Mouse (Mus musculus): Measurements from ENCODE around the gene Larp4. TPM values are rescaled to one million over a fixed set of nuclear protein-coding genes. Genes with fewer than 3 reads are reported as not detected.

The Larp4 gene
- total RNA-seq, 2 experiments from 2014 or later, result 47.3 to 51.7 TPM

DNA sequence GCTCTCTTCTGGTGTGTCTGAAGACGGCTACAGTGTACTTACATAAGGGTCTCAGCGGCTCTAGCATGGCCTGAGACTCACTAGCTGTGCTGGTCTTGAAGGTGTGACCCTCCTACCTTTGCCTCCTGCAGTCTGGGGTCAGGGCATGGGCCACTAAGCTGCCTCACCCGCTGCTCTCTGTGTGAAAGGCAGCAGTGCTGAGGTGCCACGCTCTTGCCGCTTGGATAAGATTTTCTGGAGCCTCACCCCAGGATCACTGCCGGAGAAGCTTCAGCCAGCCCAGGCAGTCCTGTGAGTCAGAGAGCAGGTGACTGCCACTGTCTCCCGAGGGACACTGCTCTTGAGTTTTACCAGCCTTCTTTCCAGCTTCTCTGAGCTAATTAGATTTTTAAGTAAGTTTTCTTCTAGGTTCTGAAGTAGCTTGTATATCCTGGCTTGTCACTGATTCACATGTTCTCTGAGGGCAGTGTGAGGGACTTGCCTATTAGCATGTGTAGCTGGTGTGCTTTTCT, 86.6 kb downstream of the Larp4 start:
- DNase-seq, result no peak
- intact Hi-C loops (cut with DNase I), result no loop called here

DNA sequence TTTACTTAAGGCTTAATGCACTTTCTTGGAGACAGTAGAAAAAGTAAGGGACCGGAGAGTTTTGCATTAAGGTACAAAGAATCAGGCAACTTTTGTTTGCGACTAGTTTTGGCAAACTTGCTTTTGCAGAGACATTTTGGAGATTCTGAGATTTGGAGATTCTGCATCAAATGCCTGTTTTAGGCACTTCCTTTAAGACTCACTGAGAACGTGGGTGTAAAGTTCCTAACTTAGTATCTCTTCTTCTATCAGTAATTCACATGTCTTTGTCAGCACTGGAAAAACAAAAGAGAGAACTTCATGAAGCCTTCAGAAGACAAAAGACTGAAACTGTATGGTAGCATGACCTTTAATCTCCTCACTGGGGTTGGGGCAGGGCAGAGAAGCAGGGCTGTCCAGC, 87.8 kb downstream of the Larp4 start:
- intact Hi-C loops (cut with DNase I), result no loop called here
- no peak for DNase-seq

DNA sequence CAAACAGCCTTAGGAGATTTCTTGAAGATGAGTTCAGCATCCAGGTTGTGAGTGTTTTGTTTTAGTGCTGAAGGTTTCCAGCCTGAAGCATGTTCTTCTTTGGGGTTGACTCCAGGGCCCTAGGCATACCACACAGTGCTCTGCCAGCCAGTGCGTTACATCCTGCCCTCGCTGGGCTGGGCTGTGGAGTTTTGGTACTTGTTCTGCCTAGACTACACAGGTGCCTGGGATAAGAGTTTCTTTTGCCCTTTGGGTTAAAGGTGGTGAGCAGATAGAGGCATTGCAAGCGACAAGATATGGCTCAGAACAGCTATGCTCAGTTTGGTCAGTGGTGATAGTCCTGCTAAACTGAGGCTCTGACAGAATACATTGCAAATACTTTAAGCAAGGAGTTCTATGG, 88.3 kb downstream of the Larp4 start:
- intact Hi-C loops (cut with DNase I), result no loop called here
- no peak for DNase-seq

DNA sequence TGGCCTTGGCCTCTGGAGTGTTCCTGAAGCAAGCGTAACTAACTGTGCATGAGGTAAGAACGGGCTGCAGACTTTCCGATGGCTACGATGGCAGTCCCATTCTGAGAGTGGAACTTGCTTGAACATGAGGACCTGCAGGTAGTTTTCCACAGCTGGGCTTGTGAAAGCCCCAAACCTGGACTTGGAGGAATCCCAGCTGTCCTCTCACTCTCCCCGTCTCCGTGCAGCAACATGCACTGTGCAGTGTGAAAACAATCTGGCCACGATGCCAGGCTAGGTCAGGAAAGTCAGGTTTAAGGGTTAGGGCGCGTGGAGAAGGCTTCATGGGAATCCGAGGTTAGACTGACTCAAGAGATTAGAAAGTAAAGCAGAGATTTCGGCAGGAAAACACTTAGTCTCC, 89.0 kb downstream of the Larp4 start:
- intact Hi-C loops (cut with DNase I), result no loop called here
- no peak for DNase-seq

DNA sequence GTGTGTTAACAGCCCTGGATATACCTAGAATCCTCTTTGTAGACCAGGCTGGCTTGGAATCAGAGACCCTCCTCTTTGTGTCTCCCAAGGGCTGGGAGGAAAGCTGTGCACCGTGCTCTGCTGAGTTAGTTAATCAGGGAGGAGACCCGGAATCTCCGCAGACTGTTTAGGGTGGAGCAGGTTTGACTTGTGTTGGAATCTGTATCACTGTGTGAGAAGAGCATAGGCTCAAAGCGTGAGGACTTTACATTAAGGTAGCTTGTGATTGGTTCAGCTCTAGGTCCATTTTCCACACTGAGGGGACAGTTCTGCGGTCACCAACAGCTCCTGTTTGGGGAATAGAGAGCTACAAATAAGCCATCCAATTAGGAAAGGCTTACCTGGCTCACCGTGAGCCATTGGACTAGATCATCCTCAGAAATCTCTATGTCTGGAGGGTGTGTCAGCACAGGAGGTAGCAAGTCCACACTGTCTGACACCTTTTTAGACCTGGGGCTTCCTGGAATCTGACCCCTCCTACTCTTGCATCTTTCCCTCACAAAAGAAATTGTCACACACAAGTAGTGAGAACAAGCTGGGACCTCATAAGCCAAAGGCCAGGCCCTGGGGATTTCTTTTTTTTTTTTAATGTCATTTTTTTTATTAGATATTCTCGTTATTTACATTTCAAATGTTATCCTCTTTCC, 89.9 kb downstream of the Larp4 start:
- intact Hi-C loops (cut with DNase I), result no loop called here
- no peak for DNase-seq

DNA sequence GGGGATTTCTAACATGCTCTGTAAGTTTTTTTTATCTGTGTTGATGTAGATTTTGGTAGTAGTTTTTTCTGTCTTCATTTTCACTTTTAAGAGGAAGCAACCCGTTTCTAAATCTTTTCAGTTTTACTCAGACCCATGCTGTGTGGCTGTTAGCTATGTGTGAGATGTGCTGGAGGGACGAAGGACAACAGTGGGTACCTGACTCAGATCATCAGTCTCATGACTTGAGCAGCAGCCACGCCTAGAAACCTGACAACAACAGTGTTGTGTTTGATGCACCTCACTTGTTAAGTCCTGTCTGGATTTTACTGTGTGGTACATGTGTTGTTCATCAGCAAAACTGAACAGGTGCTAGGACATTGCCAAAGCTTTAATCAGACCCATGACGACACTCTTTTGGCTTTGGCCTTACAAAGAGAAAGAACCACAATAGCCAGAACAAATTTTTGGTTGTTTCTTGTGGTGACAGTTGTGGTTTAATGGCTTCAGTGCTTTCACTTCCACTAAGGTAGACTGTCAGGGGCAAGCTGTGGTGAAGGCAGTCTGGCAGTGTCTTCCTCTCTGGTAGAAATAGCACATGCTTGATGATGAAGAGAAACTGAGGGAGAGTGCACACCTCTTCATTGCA, 90.8 kb downstream of the Larp4 start:
- intact Hi-C loops (cut with DNase I), result no loop called here
- no peak for DNase-seq

DNA sequence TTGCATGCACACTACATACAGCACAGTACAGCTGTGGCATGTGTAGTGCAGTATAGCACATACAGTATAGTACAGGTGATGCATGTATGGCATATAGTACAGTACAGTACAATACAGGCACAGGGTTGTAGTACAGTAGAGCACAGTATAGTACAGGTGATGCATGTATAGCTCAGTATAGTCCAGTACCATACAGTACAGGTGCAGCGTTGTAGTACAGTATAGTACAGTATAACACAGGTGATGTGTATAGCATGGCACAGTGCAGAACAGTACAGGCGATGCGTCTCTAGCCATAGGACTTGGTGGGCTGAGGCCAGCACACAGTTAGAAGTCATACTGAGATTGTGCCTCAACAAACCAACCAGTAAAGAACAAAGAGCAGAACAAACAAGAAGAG, 91.5 kb downstream of the Larp4 start:
- intact Hi-C loops (cut with DNase I), result no loop called here
- DNase-seq, result no peak

DNA sequence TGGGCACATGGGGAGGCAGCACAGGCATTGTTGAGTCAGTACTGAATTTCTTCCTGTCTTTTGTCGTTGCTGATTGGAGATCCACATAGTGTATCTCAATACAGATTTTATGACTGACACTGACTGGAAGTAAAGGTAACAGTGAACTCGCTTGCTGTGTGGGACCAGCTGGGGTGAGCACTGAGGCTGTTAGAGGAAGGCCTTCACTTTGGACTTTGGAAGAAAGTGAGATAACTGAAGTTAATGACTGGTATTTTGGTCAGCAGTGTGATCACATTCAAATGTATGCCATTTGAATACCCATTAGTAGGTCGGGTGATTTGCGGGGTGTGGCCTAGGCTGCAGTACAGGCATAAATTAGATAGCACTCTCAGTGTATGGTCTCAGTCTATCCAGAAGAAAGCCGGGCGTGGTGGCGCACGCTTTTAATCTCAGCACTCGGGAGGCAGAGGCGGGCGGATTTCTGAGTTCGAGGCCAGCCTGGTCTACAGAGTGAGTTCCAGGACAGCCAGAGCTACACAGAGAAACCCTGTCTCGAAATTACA, 93.4 kb downstream of the Larp4 start:
- intact Hi-C loops (cut with DNase I), result no loop called here
- DNase-seq, result no peak

Other genes with a start within 250 kb of the Larp4 start
- gene Cox14, start 244.4 kb upstream of the Larp4 start, total RNA-seq (2021), result 10 to 100 TPM; 68.0 to 73.4 TPM
- gene Cers5, start 197.2 kb upstream of the Larp4 start, total RNA-seq (2021), result 10 to 100 TPM; 58.0 to 62.3 TPM
- gene Lima1, start 94.6 kb upstream of the Larp4 start, total RNA-seq (2021), result 10 to 100 TPM; 13.6 to 15.6 TPM
- gene Fam186a, start 3.0 kb upstream of the Larp4 start, total RNA-seq (2021), result under 1 TPM; 0.04 to 0.06 TPM
- gene Dip2b, start 68.6 kb downstream of the Larp4 start, total RNA-seq (2021), result 10 to 100 TPM; 57.2 to 60.6 TPM